Mouse (Mus musculus) ES-CJ7 (cell line): ENCODE data around the gene Gm4836.
"Not testable (repeated sequence)": the region's sequence is repeated elsewhere in the genome, so short reads cannot be mapped to it uniquely, and the experiment has no call there.

Source experiments
- DNase-seq: peaks from one replicate; pipeline ENCODE4 v3.0.0; 2011; ENCODE audit warnings: low read depth, low spot score

The Gm4836 gene

GRCm38 (mm10) chrX:28293532-28293931 is at the start of gene Gm4836:
Gene Gm4836, minus strand, starts transcription at chrX:28293632.
- DNase-seq: not testable (repeated sequence)
